Mouse (Mus musculus) urinary bladder, postnatal 0 days (tissue): ENCODE results near the gene Zdhhc1. TPM values are rescaled to one million over a fixed set of nuclear protein-coding genes. Genes with fewer than 3 reads are reported as not detected.

ENCODE experiments used
- polyA plus RNA-seq: library from polyadenylated mRNA; unstranded; fragments of >200 nt; fragmentation: Nextera tagmentation; extraction: Ambion mirVana; gene quantifications from 2 replicates; pipeline ENCODE4 v1.2.1, GENCODE M21; 2015

The Zdhhc1 gene
- 19.3 and 20.5 TPM in 2 replicates for polyA plus RNA-seq

GRCm38 (mm10) chr8:105496439-105497180, at the start of gene Zdhhc1:
Gene Zdhhc1 (minus strand): TSS chr8:105496902.

GRCm38 (mm10) chr8:105518436-105519313, 22.0 kb upstream of the Zdhhc1 start, which contains the start of gene Hsd11b2:
Gene Hsd11b2 (plus strand): TSS chr8:105518755.

DNA sequence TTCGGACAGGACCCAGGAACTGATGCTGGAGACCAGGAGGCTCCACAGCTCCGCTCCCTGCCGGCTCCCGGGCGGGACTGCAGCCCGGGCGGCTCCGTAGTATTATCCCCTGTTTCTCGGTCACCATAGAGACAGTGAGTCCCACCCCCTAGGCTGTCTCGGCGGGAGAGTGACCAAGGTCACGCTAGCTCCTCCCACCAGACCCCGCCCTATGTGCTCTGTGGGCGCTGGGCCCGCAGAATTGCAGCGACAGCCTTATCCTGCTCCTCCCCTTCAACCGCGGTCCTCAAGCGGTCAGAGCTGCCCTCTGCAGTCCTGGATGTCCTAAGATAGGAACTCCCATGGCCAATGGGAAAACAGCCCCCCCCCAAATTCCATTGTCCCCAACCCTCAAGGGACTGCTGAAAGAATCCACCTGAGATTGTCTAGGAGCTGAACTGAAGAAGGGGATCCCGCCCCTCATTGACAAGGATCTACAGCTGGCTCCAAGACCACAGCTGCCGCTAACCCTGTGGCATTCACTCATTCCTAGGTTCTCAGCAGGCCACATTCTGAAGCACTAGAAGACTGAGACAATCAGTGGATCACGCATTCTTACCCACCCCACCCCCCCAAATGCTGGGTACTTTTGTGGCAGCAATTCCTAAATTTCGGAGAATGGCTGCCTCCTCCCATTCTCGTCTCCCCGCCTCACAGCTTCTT, 25.2 kb downstream of the Zdhhc1 start, which contains the start of gene Tppp3:
TSS of gene Tppp3 (minus strand) at position 213 of the 702 bp plus-strand sequence.

Other genes with a start within 250 kb of the Zdhhc1 start
- gene B3gnt9, start 241.7 kb downstream of the Zdhhc1 start, polyA plus RNA-seq = 24.2 and 26.3 TPM in 2 replicates
- 29.8 and 30.8 TPM in 2 replicates for gene Tradd, start 232.3 kb downstream of the Zdhhc1 start, polyA plus RNA-seq
- 5.4 and 5.7 TPM in 2 replicates for gene Fbxl8, start 232.3 kb downstream of the Zdhhc1 start, polyA plus RNA-seq
- gene Hsf4, start 227.1 kb downstream of the Zdhhc1 start, polyA plus RNA-seq = 0.30 and 0.31 TPM in 2 replicates
- 1.6 TPM in 2 replicates for gene Nol3, start 220.8 kb downstream of the Zdhhc1 start, polyA plus RNA-seq
- gene 4931428F04Rik, start 207.0 kb downstream of the Zdhhc1 start, polyA plus RNA-seq = 1.8 and 2.2 TPM in 2 replicates
- gene Exoc3l, start 200.8 kb downstream of the Zdhhc1 start, polyA plus RNA-seq = 2.0 and 3.2 TPM in 2 replicates
- gene E2f4, start 199.2 kb downstream of the Zdhhc1 start, polyA plus RNA-seq = 35.9 and 42.7 TPM in 2 replicates
- 12.4 and 13.3 TPM in 2 replicates for gene Elmo3, start 191.3 kb downstream of the Zdhhc1 start, polyA plus RNA-seq
- 2.3 and 3.2 TPM in 2 replicates for gene Lrrc29, start 170.6 kb downstream of the Zdhhc1 start, polyA plus RNA-seq
- 79.0 and 90.0 TPM in 2 replicates for gene Tmem208, start 170.5 kb downstream of the Zdhhc1 start, polyA plus RNA-seq
- gene Fhod1, start 148.9 kb downstream of the Zdhhc1 start, polyA plus RNA-seq = 0.85 and 1.1 TPM in 2 replicates
- gene Slc9a5, start 148.1 kb downstream of the Zdhhc1 start, polyA plus RNA-seq = 0.39 and 0.54 TPM in 2 replicates
- 0.48 and 0.92 TPM in 2 replicates for gene Plekhg4, start 123.6 kb downstream of the Zdhhc1 start, polyA plus RNA-seq
- not detected in 2 replicates for gene Kctd19, start 83.4 kb downstream of the Zdhhc1 start, polyA plus RNA-seq
- 0.14 and 0.34 TPM in 2 replicates for gene Lrrc36, start 83.3 kb downstream of the Zdhhc1 start, polyA plus RNA-seq
- 44.9 and 57.8 TPM in 2 replicates for gene Tppp3, start 25.4 kb downstream of the Zdhhc1 start, polyA plus RNA-seq
- 0.51 and 0.60 TPM in 2 replicates for gene Hsd11b2, start 21.9 kb upstream of the Zdhhc1 start, polyA plus RNA-seq
- gene Atp6v0d1, start 69.1 kb upstream of the Zdhhc1 start, polyA plus RNA-seq = 87.1 and 100.0 TPM in 2 replicates
- 17.4 and 20.9 TPM in 2 replicates for gene Ripor1, start 108.4 kb upstream of the Zdhhc1 start, polyA plus RNA-seq
- gene Ctcf, start 139.7 kb upstream of the Zdhhc1 start, polyA plus RNA-seq = 40.8 and 44.2 TPM in 2 replicates
- gene Agrp, start 140.5 kb upstream of the Zdhhc1 start, polyA plus RNA-seq = 9.2 and 13.5 TPM in 2 replicates
- 0.08 and 0.12 TPM in 2 replicates for gene Carmil2, start 189.4 kb upstream of the Zdhhc1 start, polyA plus RNA-seq
- 28.8 and 29.9 TPM in 2 replicates for gene Acd, start 204.2 kb upstream of the Zdhhc1 start, polyA plus RNA-seq
- gene Pard6a, start 204.2 kb upstream of the Zdhhc1 start, polyA plus RNA-seq = 10.8 and 11.4 TPM in 2 replicates
- gene 4933405L10Rik, start 210.8 kb upstream of the Zdhhc1 start, polyA plus RNA-seq = not detected in 2 replicates
- gene Enkd1, start 211.3 kb upstream of the Zdhhc1 start, polyA plus RNA-seq = 6.3 and 6.6 TPM in 2 replicates